Mouse (Mus musculus): Measurements from ENCODE around the gene Krt36. TPM values are rescaled to one million over a fixed set of nuclear protein-coding genes. Genes with fewer than 3 reads are reported as not detected.

Krt36 gene
- total RNA-seq, 1 experiment from 2014 or later = not detected

GRCm38 (mm10) chr11:100097819-100098218 is 7.6 kb downstream of the Krt36 start:
- ATAC-seq (replicated peaks; ENCODE audit: insufficient number of reproducible peaks, low FRiP score, low TSS enrichment, poor library complexity, severe bottlenecking) = no peak

DNA sequence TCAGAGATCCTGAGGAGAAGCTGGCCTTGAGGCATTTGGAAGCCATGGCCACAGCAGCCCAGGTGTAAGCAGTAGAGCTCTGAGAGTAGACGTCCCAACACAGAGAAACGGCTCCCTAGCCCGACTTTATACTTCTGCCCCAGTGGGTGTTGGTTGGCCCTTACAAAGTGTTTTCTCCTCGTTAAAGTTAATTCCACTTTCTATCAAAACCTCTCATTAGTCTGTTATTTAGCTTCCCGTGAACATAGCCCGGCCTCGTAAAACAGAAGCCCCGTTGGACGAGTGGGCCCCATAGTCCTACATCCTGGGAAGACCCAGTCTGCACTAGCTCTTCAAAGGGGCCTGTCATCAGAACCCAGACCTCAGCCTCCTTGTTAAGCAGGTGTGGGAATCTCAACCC is 9.3 kb downstream of the Krt36 start, which contains the start of gene Krt35:
TSS of gene Krt35 (minus strand) at position 101 of the 400 bp plus-strand sequence.
- no peak for ATAC-seq (replicated peaks; ENCODE audit: insufficient number of reproducible peaks, low FRiP score, low TSS enrichment, poor library complexity, severe bottlenecking)

DNA sequence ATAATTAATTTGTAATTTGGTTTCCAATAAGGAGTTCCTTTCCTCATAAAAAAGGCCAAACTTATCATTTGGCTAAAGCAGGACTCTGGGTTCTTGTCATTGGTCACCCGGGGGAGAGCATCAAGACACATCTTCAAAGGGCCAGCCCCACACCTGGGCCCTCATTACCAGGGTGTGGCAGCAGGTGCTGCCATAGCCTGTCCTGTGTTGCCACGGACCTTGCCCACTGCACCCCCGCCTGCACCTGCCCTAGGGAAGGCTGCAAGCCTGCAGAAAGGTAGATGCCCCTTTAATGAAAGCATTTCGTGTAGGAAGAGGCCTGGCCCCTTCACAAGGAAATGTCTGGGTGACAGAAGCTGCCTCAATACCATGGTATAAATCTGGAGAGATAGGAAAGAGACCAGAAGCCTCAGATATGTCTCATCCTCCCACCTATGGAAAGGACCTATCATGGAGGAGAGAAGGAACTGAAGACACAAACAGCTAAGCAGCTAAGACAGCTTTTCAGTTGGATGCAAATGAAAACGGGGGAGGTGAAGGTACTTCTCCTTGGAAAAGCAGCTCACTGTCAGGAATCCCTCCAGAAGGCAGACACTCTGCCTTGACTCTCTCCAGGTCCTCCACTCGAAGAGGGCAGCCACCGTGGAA is 16.9 kb downstream of the Krt36 start:
- no peak for ATAC-seq (replicated peaks; ENCODE audit: insufficient number of reproducible peaks, low FRiP score, low TSS enrichment, poor library complexity, severe bottlenecking)

DNA sequence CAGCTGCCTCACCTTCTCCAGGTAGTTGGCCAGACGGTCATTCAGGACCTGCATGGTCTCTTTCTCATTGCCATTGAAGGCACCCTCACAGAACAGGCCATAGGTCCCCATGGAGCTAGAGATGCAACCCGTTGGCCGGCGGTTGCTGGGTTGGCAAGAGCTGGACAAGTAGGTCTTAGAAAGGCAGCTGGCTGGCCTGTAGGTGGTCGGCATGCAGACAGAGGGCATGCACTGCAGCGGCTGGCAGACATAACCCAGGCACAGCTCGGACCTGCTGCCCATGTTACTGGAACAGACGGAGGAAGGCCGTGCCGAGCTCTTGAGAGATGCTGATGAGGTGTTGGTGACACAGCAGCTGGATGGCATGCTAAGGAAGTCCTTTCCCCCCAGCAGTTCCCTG is 17.6 kb downstream of the Krt36 start, which contains the start of gene Krt32:
TSS of gene Krt32 (minus strand) at position 366 of the 400 bp plus-strand sequence.
- no peak for ATAC-seq (replicated peaks; ENCODE audit: insufficient number of reproducible peaks, low FRiP score, low TSS enrichment, poor library complexity, severe bottlenecking)

DNA sequence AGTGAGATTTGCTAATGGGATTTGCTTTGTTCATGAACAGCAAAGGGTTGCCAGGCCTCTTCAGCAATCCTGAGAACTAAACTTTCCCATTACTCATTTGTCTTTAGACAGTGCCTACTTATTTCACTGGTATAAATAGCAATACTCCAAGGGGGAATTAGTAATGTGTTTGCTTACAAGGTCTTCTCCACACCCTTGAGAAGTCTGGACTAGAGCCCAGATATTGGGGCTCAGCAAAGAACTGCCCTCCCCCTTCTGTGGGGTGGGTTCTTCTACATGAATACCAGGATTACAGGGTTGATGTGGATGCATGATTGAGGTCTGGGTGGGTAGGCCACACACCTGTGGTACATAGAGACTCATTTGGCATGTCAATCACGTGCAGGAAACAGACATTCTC is 31.6 kb downstream of the Krt36 start:
- no peak for ATAC-seq (replicated peaks; ENCODE audit: insufficient number of reproducible peaks, low FRiP score, low TSS enrichment, poor library complexity, severe bottlenecking)

DNA sequence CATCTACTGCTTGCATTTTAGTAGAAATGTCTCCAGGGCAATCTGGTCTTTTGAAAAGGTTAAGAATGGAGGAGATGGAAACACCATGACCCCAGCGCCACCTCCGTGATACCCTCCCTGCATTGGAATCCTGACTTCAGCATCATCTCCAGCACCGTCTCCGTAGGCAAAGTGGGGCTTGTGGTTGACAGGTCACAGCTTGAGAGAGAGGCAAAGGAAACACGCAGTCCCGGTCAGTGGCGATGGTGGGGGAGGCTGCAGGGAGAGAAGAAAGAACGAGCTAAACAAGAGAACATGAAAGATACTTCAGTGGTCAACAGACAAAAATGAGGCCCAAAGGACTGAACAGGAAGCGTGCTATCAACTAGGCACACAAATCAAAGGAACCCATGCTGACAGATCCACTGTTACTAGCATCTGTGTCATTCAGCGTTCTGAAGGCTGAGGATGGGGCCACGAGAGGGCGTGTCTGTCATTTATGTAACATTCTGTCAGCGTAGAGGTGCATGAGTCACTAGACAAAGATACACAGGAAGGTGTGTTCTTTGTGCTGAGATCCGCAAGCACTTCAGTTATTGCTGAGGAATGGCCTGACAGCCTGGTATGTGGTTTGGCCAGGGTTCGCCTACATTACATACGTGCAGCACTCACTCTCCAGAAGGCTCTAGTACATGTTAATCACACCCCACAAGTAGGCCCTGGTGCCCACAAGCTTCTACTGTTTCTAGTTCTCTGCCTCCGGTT is 38.0 kb downstream of the Krt36 start:
- no peak for ATAC-seq (replicated peaks; ENCODE audit: insufficient number of reproducible peaks, low FRiP score, low TSS enrichment, poor library complexity, severe bottlenecking)

DNA sequence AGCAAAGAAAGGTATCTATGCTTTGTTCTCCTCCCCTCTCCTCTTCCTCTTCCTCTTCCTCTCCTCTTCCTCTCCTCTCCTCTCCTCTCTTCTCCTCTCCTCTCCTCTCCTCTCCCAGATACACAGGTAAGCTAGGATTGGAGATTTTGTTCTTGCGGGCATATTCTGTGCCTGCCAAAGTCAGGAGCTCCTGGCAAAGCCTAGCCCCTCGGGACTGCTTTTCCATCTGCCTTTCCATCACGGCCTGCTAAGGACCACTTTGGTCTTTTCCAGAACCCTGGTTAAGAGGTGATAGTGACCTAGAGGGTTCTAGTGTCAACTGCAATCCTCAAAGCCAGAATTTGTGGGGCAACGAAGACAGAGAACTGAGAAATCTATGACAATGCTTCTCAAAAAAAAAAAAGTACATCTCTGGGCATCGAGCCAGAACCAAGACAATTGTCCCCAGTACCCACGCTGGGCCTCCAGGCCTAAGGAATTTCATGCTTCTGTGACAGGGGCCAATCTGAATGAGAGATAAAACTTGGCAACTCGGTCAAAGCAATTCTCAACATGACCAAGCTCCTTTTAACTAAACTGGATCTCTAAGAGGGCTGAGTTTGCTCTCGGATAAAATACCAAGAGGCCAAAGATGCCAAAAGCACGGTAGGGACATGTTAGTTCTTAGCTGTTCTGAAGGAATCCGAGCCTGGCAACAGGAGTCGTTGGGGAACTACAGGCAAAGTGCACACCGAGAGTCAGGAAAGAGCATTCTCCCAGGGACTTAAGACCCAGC is 39.0 kb downstream of the Krt36 start:
- ATAC-seq (replicated peaks; ENCODE audit: insufficient number of reproducible peaks, low FRiP score, low TSS enrichment, poor library complexity, severe bottlenecking) = no peak

DNA sequence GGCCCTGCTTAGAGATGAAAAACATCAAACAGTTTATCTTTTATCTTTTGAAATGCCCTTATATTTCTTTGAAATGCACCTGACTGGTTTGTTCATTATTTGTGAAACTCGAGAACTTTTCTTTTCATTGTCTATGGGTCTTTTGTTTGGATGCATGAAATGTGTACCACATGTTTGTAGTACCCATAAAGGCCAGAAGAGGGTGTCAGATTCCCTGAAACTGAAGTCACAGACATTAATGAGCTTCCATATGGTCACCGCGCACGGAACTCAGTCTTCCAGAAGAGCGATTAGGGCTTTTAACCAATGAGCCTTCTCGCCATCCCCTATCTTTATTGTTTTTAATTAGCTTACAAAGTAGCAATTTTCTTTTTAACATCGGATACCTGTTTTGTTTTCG is 46.6 kb downstream of the Krt36 start:
- no peak for ATAC-seq (replicated peaks; ENCODE audit: insufficient number of reproducible peaks, low FRiP score, low TSS enrichment, poor library complexity, severe bottlenecking)

DNA sequence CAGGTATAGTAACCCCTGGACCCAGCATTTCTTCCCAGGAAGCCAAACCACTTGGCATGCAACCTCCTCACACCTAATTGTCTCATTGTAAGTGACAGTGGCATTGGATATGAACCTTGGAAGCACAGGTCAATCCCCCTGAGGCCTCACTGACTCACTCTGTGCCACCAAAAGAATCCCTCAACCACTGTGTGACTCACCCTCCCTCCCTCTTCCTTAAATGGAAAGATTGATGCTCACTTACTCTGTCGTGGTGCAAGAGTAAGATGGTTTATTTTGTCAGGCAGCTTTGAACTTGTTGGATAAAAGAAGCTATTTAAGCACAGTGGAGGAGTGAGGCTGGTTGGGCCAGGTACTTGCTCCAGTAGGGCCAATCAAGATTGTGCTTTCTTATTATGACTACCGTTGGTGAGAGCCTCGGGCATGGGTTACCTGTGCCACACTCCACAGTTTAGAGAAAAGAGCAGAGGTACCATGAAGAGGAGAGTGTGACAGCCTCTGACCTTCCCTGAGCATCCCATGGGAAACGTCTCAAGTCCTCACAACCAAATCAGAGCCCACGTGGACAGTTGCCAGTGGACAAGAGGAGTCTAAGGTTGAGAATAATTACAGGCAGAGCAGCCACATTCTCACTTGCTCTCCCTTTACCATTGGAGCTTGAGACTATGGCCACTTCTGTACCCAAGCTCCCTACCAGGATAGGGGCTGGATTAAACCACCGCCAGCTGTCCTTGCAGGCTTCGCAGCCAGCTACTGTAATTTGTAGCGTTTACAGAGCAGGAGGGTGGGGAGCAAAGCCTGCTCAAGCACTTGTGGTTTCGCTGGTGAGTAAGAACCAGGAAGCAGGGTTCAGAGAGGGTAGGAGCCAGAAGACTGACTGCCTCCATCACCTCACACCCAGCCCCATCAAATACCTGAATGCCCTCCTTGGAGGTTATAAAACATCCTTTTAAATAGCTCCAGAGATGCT is 49.5 kb downstream of the Krt36 start:
- ATAC-seq (replicated peaks; ENCODE audit: insufficient number of reproducible peaks, low FRiP score, low TSS enrichment, poor library complexity, severe bottlenecking) = no peak

Other genes starting within 250 kb of the Krt36 start
- not detected in 3 replicates for gene Gm11568, start 247.7 kb downstream of the Krt36 start, total RNA-seq (2017)
- not detected in 3 replicates for gene Gm11559, start 241.2 kb downstream of the Krt36 start, total RNA-seq (2017)
- gene Krtap9-1, start 232.2 kb downstream of the Krt36 start, total RNA-seq (2017) = not detected in 3 replicates
- not detected in 3 replicates for gene Gm11567, start 226.4 kb downstream of the Krt36 start, total RNA-seq (2017)
- not detected in 3 replicates for gene Krtap31-1, start 197.7 kb downstream of the Krt36 start, total RNA-seq (2017)
- not detected in 3 replicates for gene Gm11565, start 190.9 kb downstream of the Krt36 start, total RNA-seq (2017)
- not detected in 3 replicates for gene Krtap31-2, start 169.3 kb downstream of the Krt36 start, total RNA-seq (2017)
- gene Krtap9-5, start 157.2 kb downstream of the Krt36 start, total RNA-seq (2017) = not detected in 3 replicates
- not detected in 3 replicates for gene Krtap29-1, start 126.6 kb downstream of the Krt36 start, total RNA-seq (2017)
- not detected in 3 replicates for gene Krtap16-1, start 119.0 kb downstream of the Krt36 start, total RNA-seq (2017)
- gene Krtap17-1, start 111.6 kb downstream of the Krt36 start, total RNA-seq (2017) = not detected in 3 replicates
- gene Krt33a, start 89.4 kb downstream of the Krt36 start, total RNA-seq (2017) = not detected in 3 replicates
- gene Krt33b, start 75.8 kb downstream of the Krt36 start, total RNA-seq (2017) = not detected in 3 replicates
- not detected in 3 replicates for gene Krt34, start 64.1 kb downstream of the Krt36 start, total RNA-seq (2017)
- gene Krt31, start 55.1 kb downstream of the Krt36 start, total RNA-seq (2017) = not detected in 3 replicates
- gene Krt32, start 17.4 kb downstream of the Krt36 start, total RNA-seq (2017) = not detected in 3 replicates
- not detected in 3 replicates for gene Krt35, start 9.4 kb downstream of the Krt36 start, total RNA-seq (2017)
- not detected in 3 replicates for gene Krt13, start 15.9 kb upstream of the Krt36 start, total RNA-seq (2017)
- not detected in 3 replicates for gene Krt15, start 30.3 kb upstream of the Krt36 start, total RNA-seq (2017)
- not detected in 3 replicates for gene Krt19, start 43.0 kb upstream of the Krt36 start, total RNA-seq (2017)
- not detected in 3 replicates for gene Krt9, start 87.6 kb upstream of the Krt36 start, total RNA-seq (2017)
- not detected in 3 replicates for gene Krt14, start 101.9 kb upstream of the Krt36 start, total RNA-seq (2017)
- gene Krt16, start 143.3 kb upstream of the Krt36 start, total RNA-seq (2017) = not detected in 3 replicates
- not detected in 3 replicates for gene Krt17, start 155.4 kb upstream of the Krt36 start, total RNA-seq (2017)
- gene Krt42, start 164.2 kb upstream of the Krt36 start, total RNA-seq (2017) = not detected in 3 replicates
- gene Eif1, start 214.3 kb upstream of the Krt36 start, total RNA-seq (2017) = 374 to 712 TPM (median 492 TPM) in 3 replicates
- not detected in 3 replicates for gene Gast, start 228.8 kb upstream of the Krt36 start, total RNA-seq (2017)

Data from monocyte, adult 5-6 weeks (primary cell).